Mouse (Mus musculus): ENCODE measurements around the gene Flt3. TPM values are rescaled to one million over a fixed set of nuclear protein-coding genes. Genes with fewer than 3 reads are reported as not detected.

The Flt3 gene
- polyA plus RNA-seq, 1 experiment: 0.60 TPM

GRCm38 (mm10) chr5:147418394-147419121 is 18.3 kb upstream of the Flt3 start:
- H3K9me3 ChIP-seq: no peaks in the 10 kb centered on the region
- H3K4me3 ChIP-seq (replicated peaks): peak overlapping the region; percentile 90
- no peak for TF ChIP-seq FLI1 (IDR thresholded peaks at IDR 0.05; ENCODE audit: low read length)
- TF ChIP-seq GATA1 (IDR thresholded peaks at IDR 0.05; ENCODE audit: borderline replicate concordance, low read length): no peak; the same call in 2 of the 3 replicates
- H3K36me3 ChIP-seq (replicated peaks; ENCODE audit: low read length): peaks cover 16% of the 10 kb centered on the region
- H3K27me3 ChIP-seq (replicated peaks): no peaks in the 10 kb centered on the region
- H3K4me1 ChIP-seq: peaks cover 41% of the 10 kb centered on the region

DNA sequence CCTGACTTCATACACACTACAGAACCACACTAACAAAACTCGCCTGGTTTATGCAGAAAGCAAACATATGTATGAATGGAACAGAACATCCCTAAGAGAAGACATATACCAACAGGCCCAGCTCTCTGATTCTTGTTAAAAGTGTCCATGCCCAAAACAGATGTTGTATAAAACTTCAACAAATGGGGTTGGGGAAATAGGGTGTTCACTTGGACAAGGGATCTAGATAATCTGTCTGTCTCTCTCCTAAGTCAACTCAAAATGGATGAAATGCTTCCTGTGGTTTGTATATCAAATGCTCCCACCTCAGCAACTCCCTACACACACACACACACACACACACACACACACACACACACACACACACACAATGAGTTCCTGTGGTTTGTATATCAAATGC is 17.7 kb upstream of the Flt3 start:
- H3K27me3 ChIP-seq (replicated peaks): no peaks in the 10 kb centered on the region
- no peak for TF ChIP-seq FLI1 (IDR thresholded peaks at IDR 0.05; ENCODE audit: low read length)
- TF ChIP-seq GATA1 (IDR thresholded peaks at IDR 0.05; ENCODE audit: borderline replicate concordance, low read length): no peak
- H3K4me3 ChIP-seq (replicated peaks): no peak overlapping the region
- no peaks in the 10 kb centered on the region for H3K9me3 ChIP-seq
- peaks cover 10% of the 10 kb centered on the region for H3K36me3 ChIP-seq (replicated peaks; ENCODE audit: low read length)
- H3K4me1 ChIP-seq: peaks cover 35% of the 10 kb centered on the region

- Histone ChIP-seq H3K4me3 (replicated peaks) (no peak overlapping the region), H3K36me3 (replicated peaks; ENCODE audit: low read length) (no peaks in the 10 kb centered on the region), H3K4me1 (no peaks in the 10 kb centered on the region; the same call in 1 of the 2 replicates), H3K9me3 (peaks cover 20% of the 10 kb centered on the region), H3K27me3 (replicated peaks) (peaks cover 7% of the 10 kb centered on the region)
- no peak for TF ChIP-seq FLI1 (IDR thresholded peaks at IDR 0.05; ENCODE audit: low read length)
- TF ChIP-seq GATA1 (IDR thresholded peaks at IDR 0.05; ENCODE audit: borderline replicate concordance, low read length): no peak
These were observed 10.3 kb upstream of the Flt3 start for GRCm38 (mm10) chr5:147410585-147410984.

- no peak for TF ChIP-seq FLI1 (IDR thresholded peaks at IDR 0.05; ENCODE audit: low read length)
- TF ChIP-seq GATA1 (IDR thresholded peaks at IDR 0.05; ENCODE audit: borderline replicate concordance, low read length): no peak
- no peak overlapping the region for H3K4me3 ChIP-seq (replicated peaks)
- peaks cover 7% of the 10 kb centered on the region for H3K27me3 ChIP-seq (replicated peaks)
- H3K4me1 ChIP-seq: no peaks in the 10 kb centered on the region
- H3K9me3 ChIP-seq: peaks cover 27% of the 10 kb centered on the region
- no peaks in the 10 kb centered on the region for H3K36me3 ChIP-seq (replicated peaks; ENCODE audit: low read length)
These were observed 8.4 kb upstream of the Flt3 start for GRCm38 (mm10) chr5:147408731-147409130.

- Histone ChIP-seq H3K36me3 (replicated peaks; ENCODE audit: low read length) (no peaks in the 10 kb centered on the region), H3K9me3 (peaks cover 25% of the 10 kb centered on the region), H3K4me1 (peaks cover 7% of the 10 kb centered on the region), H3K27me3 (replicated peaks) (peaks cover 12% of the 10 kb centered on the region), H3K4me3 (replicated peaks) (no peak overlapping the region)
- TF ChIP-seq FLI1 (IDR thresholded peaks at IDR 0.05; ENCODE audit: low read length): no peak
- TF ChIP-seq GATA1 (IDR thresholded peaks at IDR 0.05; ENCODE audit: borderline replicate concordance, low read length): no peak
These were observed 5.8 kb upstream of the Flt3 start for GRCm38 (mm10) chr5:147406135-147406534.

- Histone ChIP-seq H3K4me3 (replicated peaks) (no peak overlapping the region), H3K36me3 (replicated peaks; ENCODE audit: low read length) (no peaks in the 10 kb centered on the region), H3K9me3 (peaks cover 10% of the 10 kb centered on the region), H3K4me1 (peaks cover 22% of the 10 kb centered on the region), H3K27me3 (replicated peaks) (peaks cover 44% of the 10 kb centered on the region)
- no peak for TF ChIP-seq FLI1 (IDR thresholded peaks at IDR 0.05; ENCODE audit: low read length)
- TF ChIP-seq GATA1 (IDR thresholded peaks at IDR 0.05; ENCODE audit: borderline replicate concordance, low read length): no peak
These were observed 2.2 kb upstream of the Flt3 start for GRCm38 (mm10) chr5:147402505-147402904.

- peaks cover 46% of the 10 kb centered on the region for H3K27me3 ChIP-seq (replicated peaks)
- H3K4me1 ChIP-seq: peaks cover 22% of the 10 kb centered on the region
- H3K36me3 ChIP-seq (replicated peaks; ENCODE audit: low read length): no peaks in the 10 kb centered on the region
- TF ChIP-seq GATA1 (IDR thresholded peaks at IDR 0.05; ENCODE audit: borderline replicate concordance, low read length): no peak
- TF ChIP-seq FLI1 (IDR thresholded peaks at IDR 0.05; ENCODE audit: low read length): no peak
- peak overlapping the region; percentile 33 for H3K4me3 ChIP-seq (replicated peaks)
- H3K9me3 ChIP-seq: peaks cover 11% of the 10 kb centered on the region; the same call in 1 of the 2 replicates
These were observed 735 bp upstream of the Flt3 start for GRCm38 (mm10) chr5:147401024-147401423.

DNA sequence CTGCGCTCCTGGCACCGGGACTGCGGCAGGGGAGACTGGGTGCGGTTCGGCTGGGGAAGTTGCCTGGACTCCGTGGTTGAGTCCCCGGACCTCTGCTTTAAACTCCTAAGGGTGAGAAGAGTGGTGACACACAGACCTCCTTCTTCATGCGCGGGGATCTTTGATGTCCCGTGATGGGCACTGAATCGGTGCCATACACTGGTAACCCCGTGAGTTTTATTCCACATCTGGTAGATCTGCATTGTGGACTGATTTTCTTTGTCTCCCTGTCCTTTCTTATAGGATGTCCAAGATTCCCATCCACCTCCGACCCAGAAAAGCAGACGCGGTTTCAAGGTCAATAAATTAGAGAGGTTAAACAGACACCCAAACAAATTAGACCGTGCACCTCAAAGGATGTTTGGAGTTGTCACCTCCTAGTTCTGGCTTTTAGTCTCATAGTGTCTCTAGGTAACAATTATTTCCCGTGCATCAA is 253 bp upstream of the Flt3 start:
- H3K4me3 ChIP-seq (replicated peaks): peak overlapping the region; percentile 88
- peaks cover 44% of the 10 kb centered on the region for H3K27me3 ChIP-seq (replicated peaks)
- no peaks in the 10 kb centered on the region for H3K36me3 ChIP-seq (replicated peaks; ENCODE audit: low read length)
- H3K9me3 ChIP-seq: peaks cover 11% of the 10 kb centered on the region; the same call in 1 of the 2 replicates
- H3K4me1 ChIP-seq: peaks cover 22% of the 10 kb centered on the region
- TF ChIP-seq FLI1 (IDR thresholded peaks at IDR 0.05; ENCODE audit: low read length): no peak
- TF ChIP-seq GATA1 (IDR thresholded peaks at IDR 0.05; ENCODE audit: borderline replicate concordance, low read length): no peak

GRCm38 (mm10) chr5:147395050-147395449 is 5.2 kb downstream of the Flt3 start:
- Histone ChIP-seq H3K4me1 (peaks cover 5% of the 10 kb centered on the region), H3K9me3 (peaks cover 12% of the 10 kb centered on the region), H3K27me3 (replicated peaks) (peaks cover 44% of the 10 kb centered on the region), H3K4me3 (replicated peaks) (peak overlapping the region; percentile 18), H3K36me3 (replicated peaks; ENCODE audit: low read length) (no peaks in the 10 kb centered on the region)
- no peak for TF ChIP-seq GATA1 (IDR thresholded peaks at IDR 0.05; ENCODE audit: borderline replicate concordance, low read length)
- no peak for TF ChIP-seq FLI1 (IDR thresholded peaks at IDR 0.05; ENCODE audit: low read length)

- Histone ChIP-seq H3K4me1 (peaks cover 14% of the 10 kb centered on the region), H3K4me3 (replicated peaks) (no peak overlapping the region), H3K9me3 (peaks cover 12% of the 10 kb centered on the region), H3K27me3 (replicated peaks) (peaks cover 22% of the 10 kb centered on the region), H3K36me3 (replicated peaks; ENCODE audit: low read length) (no peaks in the 10 kb centered on the region)
- TF ChIP-seq GATA1 (IDR thresholded peaks at IDR 0.05; ENCODE audit: borderline replicate concordance, low read length): no peak
- no peak for TF ChIP-seq FLI1 (IDR thresholded peaks at IDR 0.05; ENCODE audit: low read length)
These were observed 7.5 kb downstream of the Flt3 start for GRCm38 (mm10) chr5:147392667-147393213.
